Mouse (Mus musculus): Measurements from ENCODE around the gene Trim65. TPM values are rescaled to one million over a fixed set of nuclear protein-coding genes. Genes with fewer than 3 reads are reported as not detected.

The Trim65 gene
- polyA plus RNA-seq, 1 experiment from 2014 or later: 1.8 TPM

GRCm38 (mm10) chr11:116076836-116077235, 54.1 kb downstream of the Trim65 start:
- no peak for DNase-seq (ENCODE audit: low spot score)
- WGBS: 83% methylated on average over 7 of the region's 7 CpGs
- Histone ChIP-seq H3K27ac (peak overlapping the region; percentile 88), H3K27me3 (ENCODE audit: insufficient read depth, poor library complexity, severe bottlenecking) (no peaks in the 10 kb centered on the region; the same call in 1 of the 2 replicates), H3K4me3 (peak overlapping the region; percentile 49), H3K4me1 (replicated peaks) (peaks cover 82% of the 10 kb centered on the region), H3K9me3 (no peaks in the 10 kb centered on the region), H3K36me3 (peaks cover 33% of the 10 kb centered on the region)

DNA sequence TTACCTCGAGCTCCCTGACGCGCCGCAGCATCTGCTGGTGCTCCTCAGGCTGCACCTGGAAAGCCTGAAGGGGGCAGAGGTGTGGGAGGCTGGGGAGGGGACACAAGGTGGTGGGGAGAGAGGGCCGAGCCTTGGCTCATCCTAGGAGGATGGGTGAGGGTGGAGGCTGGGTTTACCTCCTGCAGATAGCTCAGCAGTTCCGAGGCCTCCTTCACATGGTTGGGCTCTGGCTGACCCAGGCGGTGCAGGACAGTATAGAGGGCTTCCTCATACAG, 54.7 kb downstream of the Trim65 start:
- Histone ChIP-seq H3K27me3 (ENCODE audit: insufficient read depth, poor library complexity, severe bottlenecking) (no peaks in the 10 kb centered on the region; the same call in 1 of the 2 replicates), H3K27ac (peak overlapping the region; percentile 88), H3K4me1 (replicated peaks) (peaks cover 75% of the 10 kb centered on the region), H3K36me3 (peaks cover 27% of the 10 kb centered on the region), H3K4me3 (peak overlapping the region; percentile 49; the same call in 1 of the 2 replicates), H3K9me3 (no peaks in the 10 kb centered on the region)
- 57% methylated on average over 7 of the region's 7 CpGs for WGBS
- no peak for DNase-seq (ENCODE audit: low spot score)

- no peaks in the 10 kb centered on the region for H3K9me3 ChIP-seq
- H3K36me3 ChIP-seq: peaks cover 22% of the 10 kb centered on the region
- no peaks in the 10 kb centered on the region; the same call in 1 of the 2 replicates for H3K27me3 ChIP-seq (ENCODE audit: insufficient read depth, poor library complexity, severe bottlenecking)
- H3K4me1 ChIP-seq (replicated peaks): peaks cover 70% of the 10 kb centered on the region
- DNase-seq (ENCODE audit: low spot score): no peak
- peak overlapping the region; percentile 49; the same call in 1 of the 2 replicates for H3K4me3 ChIP-seq
- peak overlapping the region; percentile 88 for H3K27ac ChIP-seq
- 56% methylated on average over 20 of the region's 20 CpGs for WGBS
These were observed 55.2 kb downstream of the Trim65 start for GRCm38 (mm10) chr11:116075539-116076265.

DNA sequence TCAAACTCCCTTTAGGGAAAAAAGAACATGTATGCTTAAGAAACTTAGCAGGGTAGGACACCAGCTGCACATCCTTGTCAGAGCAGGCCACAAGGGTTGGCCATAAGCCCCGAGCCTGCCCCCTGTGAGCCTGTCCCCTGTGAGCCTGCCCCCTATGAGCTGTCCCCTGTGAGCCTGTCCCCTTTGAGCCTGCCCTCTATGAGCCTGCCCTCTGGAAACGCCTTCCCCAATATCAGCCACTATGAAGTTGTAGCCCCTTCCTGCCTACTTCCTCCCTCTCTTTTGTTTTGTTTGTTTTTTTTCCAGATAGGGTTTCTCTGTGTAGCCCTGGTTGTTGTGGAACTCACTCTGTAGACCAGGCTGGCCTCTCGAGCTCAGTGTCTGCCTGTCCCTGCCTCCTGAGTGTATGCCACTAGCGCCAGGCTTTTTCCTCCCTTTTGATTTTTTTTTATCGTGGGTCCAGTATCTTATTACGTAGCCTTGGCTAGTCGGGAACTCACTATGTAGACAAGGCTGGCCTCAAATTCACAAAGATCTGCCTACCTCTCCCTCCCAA, 56.4 kb downstream of the Trim65 start:
- H3K4me3 ChIP-seq: no peak overlapping the region
- no peaks in the 10 kb centered on the region for H3K9me3 ChIP-seq
- no peaks in the 10 kb centered on the region; the same call in 1 of the 2 replicates for H3K27me3 ChIP-seq (ENCODE audit: insufficient read depth, poor library complexity, severe bottlenecking)
- WGBS: 64% methylated on average over 7 of the region's 7 CpGs
- peaks cover 10% of the 10 kb centered on the region for H3K36me3 ChIP-seq
- H3K27ac ChIP-seq: no peak overlapping the region
- peaks cover 58% of the 10 kb centered on the region for H3K4me1 ChIP-seq (replicated peaks)
- no peak for DNase-seq (ENCODE audit: low spot score)

DNA sequence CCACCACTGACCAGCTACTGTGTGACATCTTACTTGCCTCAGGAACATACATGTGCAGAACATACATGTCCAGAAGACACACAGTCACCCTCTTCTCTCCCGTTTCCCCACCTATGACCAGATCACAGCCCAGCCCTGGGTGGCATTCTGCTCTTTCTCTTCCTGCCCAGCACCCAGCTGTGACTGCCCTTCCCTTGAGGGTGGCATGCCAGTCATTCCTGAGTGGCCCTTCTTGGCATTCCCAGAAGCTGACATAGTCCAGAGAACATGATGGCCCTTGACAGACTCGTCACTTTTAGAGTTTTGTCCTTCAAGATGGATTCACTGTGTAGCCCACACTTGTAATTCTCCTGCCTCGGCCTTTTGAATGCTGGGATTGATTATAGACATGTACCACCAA, 58.3 kb downstream of the Trim65 start:
- no peaks in the 10 kb centered on the region for H3K9me3 ChIP-seq
- DNase-seq (ENCODE audit: low spot score): no peak
- WGBS: 88% methylated on average over 3 of the region's 3 CpGs

More for the DNA sequence above, 58.3 kb downstream of the Trim65 start:
- no peaks in the 10 kb centered on the region for H3K36me3 ChIP-seq
- H3K4me1 ChIP-seq (replicated peaks): peaks cover 39% of the 10 kb centered on the region
- H3K27me3 ChIP-seq (ENCODE audit: insufficient read depth, poor library complexity, severe bottlenecking): no peaks in the 10 kb centered on the region; the same call in 1 of the 2 replicates
- no peak overlapping the region for H3K4me3 ChIP-seq
- H3K27ac ChIP-seq: no peak overlapping the region

Other genes starting within 250 kb of the Trim65 start
- 1.4 and 4.2 TPM in 2 replicates for gene Smim5, start 231.2 kb downstream of the Trim65 start, polyA plus RNA-seq (2016; fragmentation: Nextera tagmentation; extraction: Ambion mirVana)
- 1.4 and 1.6 TPM in 2 replicates for gene Smim6, start 219.1 kb downstream of the Trim65 start, polyA plus RNA-seq (2016; fragmentation: Nextera tagmentation; extraction: Ambion mirVana)
- gene Sap30bp, start 197.8 kb downstream of the Trim65 start, polyA plus RNA-seq (2016; fragmentation: Nextera tagmentation; extraction: Ambion mirVana): 44.7 and 52.5 TPM in 2 replicates
- gene Recql5, start 197.7 kb downstream of the Trim65 start, polyA plus RNA-seq (2016; fragmentation: Nextera tagmentation; extraction: Ambion mirVana): 27.3 and 28.8 TPM in 2 replicates
- 0.92 and 0.94 TPM in 2 replicates for gene Itgb4, start 156.4 kb downstream of the Trim65 start, polyA plus RNA-seq (2016; fragmentation: Nextera tagmentation; extraction: Ambion mirVana)
- gene Galk1, start 118.4 kb downstream of the Trim65 start, polyA plus RNA-seq (2016; fragmentation: Nextera tagmentation; extraction: Ambion mirVana): 184 and 204 TPM in 2 replicates
- 1,623 and 1,834 TPM in 2 replicates for gene H3f3b, start 103.2 kb downstream of the Trim65 start, polyA plus RNA-seq (2016; fragmentation: Nextera tagmentation; extraction: Ambion mirVana)
- gene Unk, start 100.8 kb downstream of the Trim65 start, polyA plus RNA-seq (2016; fragmentation: Nextera tagmentation; extraction: Ambion mirVana): 47.7 and 51.3 TPM in 2 replicates
- gene Unc13d, start 53.2 kb downstream of the Trim65 start, polyA plus RNA-seq (2016; fragmentation: Nextera tagmentation; extraction: Ambion mirVana): 3.1 and 4.5 TPM in 2 replicates
- gene Wbp2, start 44.1 kb downstream of the Trim65 start, polyA plus RNA-seq (2016; fragmentation: Nextera tagmentation; extraction: Ambion mirVana): 98.1 and 128 TPM in 2 replicates
- gene Trim47, start 3.9 kb downstream of the Trim65 start, polyA plus RNA-seq (2016; fragmentation: Nextera tagmentation; extraction: Ambion mirVana): 3.1 and 4.3 TPM in 2 replicates
- gene Mrpl38, start 7.7 kb upstream of the Trim65 start, polyA plus RNA-seq (2016; fragmentation: Nextera tagmentation; extraction: Ambion mirVana): 108 and 114 TPM in 2 replicates
- gene Fbf1, start 37.0 kb upstream of the Trim65 start, polyA plus RNA-seq (2016; fragmentation: Nextera tagmentation; extraction: Ambion mirVana): 59.2 and 62.8 TPM in 2 replicates
- gene Ten1, start 67.7 kb upstream of the Trim65 start, polyA plus RNA-seq (2016; fragmentation: Nextera tagmentation; extraction: Ambion mirVana): 68.5 and 78.9 TPM in 2 replicates
- gene Acox1, start 67.9 kb upstream of the Trim65 start, polyA plus RNA-seq (2016; fragmentation: Nextera tagmentation; extraction: Ambion mirVana): 21.8 TPM in 2 replicates
- gene Evpl, start 106.9 kb upstream of the Trim65 start, polyA plus RNA-seq (2016; fragmentation: Nextera tagmentation; extraction: Ambion mirVana): 0.35 and 0.76 TPM in 2 replicates
- gene Srp68, start 143.1 kb upstream of the Trim65 start, polyA plus RNA-seq (2016; fragmentation: Nextera tagmentation; extraction: Ambion mirVana): 96.2 and 100 TPM in 2 replicates
- gene Galr2, start 149.8 kb upstream of the Trim65 start, polyA plus RNA-seq (2016; fragmentation: Nextera tagmentation; extraction: Ambion mirVana): 0.11 and 0.33 TPM in 2 replicates
- gene Exoc7, start 176.1 kb upstream of the Trim65 start, polyA plus RNA-seq (2016; fragmentation: Nextera tagmentation; extraction: Ambion mirVana): 52.2 and 79.2 TPM in 2 replicates
- gene Foxj1, start 204.3 kb upstream of the Trim65 start, polyA plus RNA-seq (2016; fragmentation: Nextera tagmentation; extraction: Ambion mirVana): 15.1 and 29.1 TPM in 2 replicates

All from hindbrain, embryonic 10.5 days (tissue).